Comparison of ENCODE assay signal across 8 mouse cellular contexts in the genomic region with DNA sequence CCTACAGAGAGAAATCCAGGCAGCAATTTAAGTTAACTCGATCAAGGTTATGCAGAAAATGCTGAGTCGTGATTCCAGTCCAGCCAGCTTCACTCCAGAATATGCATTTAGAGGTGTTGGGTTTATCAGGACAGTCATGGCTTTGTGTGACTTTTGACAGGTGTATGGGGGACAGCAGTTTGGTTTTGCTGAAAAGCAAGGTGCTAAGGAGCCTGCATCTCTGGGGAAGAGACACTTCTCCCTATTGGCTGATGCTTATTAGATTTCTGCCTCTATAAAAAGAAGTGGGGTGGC. TPM values are rescaled to one million over a fixed set of nuclear protein-coding genes. Genes with fewer than 3 reads are reported as not detected.
DNase-seq lines count a peak whose midpoint lies in the region; ATAC-seq and TF ChIP-seq lines count a peak whose summit lies in the region.

No protein-coding gene starts in this region.

- no peak for DNase-seq in kidney, adult 11 months
- DNase-seq in adrenal gland, postnatal 10 days = no peak
- DNase-seq in thymus, adult 2 months = no peak

- TF ChIP-seq POLR2A in cortical plate, adult 2 months (IDR thresholded peaks at IDR 0.05; ENCODE audit: extremely low read depth, insufficient read depth, low read length) = no peak
- TF ChIP-seq POLR2A in thymus, adult 2 months (IDR thresholded peaks at IDR 0.05; ENCODE audit: control insufficient read depth, extremely low read depth, insufficient read depth, low read length, poor library complexity) = no peak

- H3K4me3 ChIP-seq in kidney, embryonic 16.5 days (ENCODE audit: low read length) = peak overlapping the region; percentile 95
- H3K4me3 ChIP-seq in cortical plate, adult 2 months (ENCODE audit: insufficient read depth, low read length) = peak overlapping the region; percentile 96
- H3K4me3 ChIP-seq in hindbrain, embryonic 13.5 days = peak overlapping the region; percentile 90
- H3K4me3 ChIP-seq in midbrain, embryonic 15.5 days = peak overlapping the region; percentile 71
- no peak overlapping the region for H3K4me3 ChIP-seq in thymus, adult 2 months (ENCODE audit: control insufficient read depth, insufficient read depth, low read length)

- no peak for ATAC-seq in kidney, embryonic 16.5 days (ENCODE audit: low FRiP score, low TSS enrichment)
- ATAC-seq in hindbrain, embryonic 13.5 days (ENCODE audit: low FRiP score) = no peak
- ATAC-seq in midbrain, embryonic 15.5 days (replicated peaks) = no peak
- ATAC-seq in erythroid progenitor cell, adult 5-6 weeks (replicated peaks; ENCODE audit: low FRiP score, poor library complexity, severe bottlenecking) = no peak

- 4% methylated on average over 2 of the region's 2 CpGs for whole genome bisulfite sequencing in kidney, embryonic 16.5 days
- WGBS in hindbrain, embryonic 13.5 days = 9% methylated on average over 2 of the region's 2 CpGs
- 11% methylated on average over 2 of the region's 2 CpGs for WGBS in midbrain, embryonic 15.5 days
- WGBS in thymus, adult 2 months = 34% methylated on average over 2 of the region's 2 CpGs

- H3K36me3 ChIP-seq in kidney, embryonic 16.5 days (ENCODE audit: insufficient read depth, low read length) = no peaks in the 10 kb centered on the region
- no peaks in the 10 kb centered on the region for H3K36me3 ChIP-seq in hindbrain, embryonic 13.5 days
- H3K36me3 ChIP-seq in midbrain, embryonic 15.5 days (replicated peaks) = no peaks in the 10 kb centered on the region
- no peaks in the 10 kb centered on the region for H3K36me3 ChIP-seq in thymus, adult 2 months (ENCODE audit: control insufficient read depth, insufficient read depth, low read length)

- peak overlapping the region; percentile 98 for H3K4me2 ChIP-seq in kidney, embryonic 16.5 days (replicated peaks; ENCODE audit: low read depth, low read length)
- H3K4me2 ChIP-seq in hindbrain, embryonic 13.5 days = peak overlapping the region; percentile 95
- H3K4me2 ChIP-seq in midbrain, embryonic 15.5 days = peak overlapping the region; percentile 89

- peaks cover 21% of the 10 kb centered on the region for H3K4me1 ChIP-seq in kidney, embryonic 16.5 days (ENCODE audit: insufficient read depth, low read length)
- peaks cover 2% of the 10 kb centered on the region; the same call in 1 of the 2 replicates for H3K4me1 ChIP-seq in cortical plate, adult 2 months (ENCODE audit: control insufficient read depth, insufficient read depth, low read length)
- H3K4me1 ChIP-seq in hindbrain, embryonic 13.5 days (replicated peaks) = peaks cover 31% of the 10 kb centered on the region
- H3K4me1 ChIP-seq in midbrain, embryonic 15.5 days = peaks cover 41% of the 10 kb centered on the region
- H3K4me1 ChIP-seq in thymus, adult 2 months (replicated peaks; ENCODE audit: control insufficient read depth, insufficient read depth, low read length) = peaks cover 5% of the 10 kb centered on the region

- no peaks in the 10 kb centered on the region for H3K9me3 ChIP-seq in kidney, embryonic 16.5 days (ENCODE audit: low read length)
- H3K9me3 ChIP-seq in hindbrain, embryonic 13.5 days = no peaks in the 10 kb centered on the region
- no peaks in the 10 kb centered on the region for H3K9me3 ChIP-seq in midbrain, embryonic 15.5 days

- H3K27me3 ChIP-seq in kidney, embryonic 16.5 days (ENCODE audit: insufficient read depth, low read length) = no peaks in the 10 kb centered on the region
- H3K27me3 ChIP-seq in hindbrain, embryonic 13.5 days = no peaks in the 10 kb centered on the region
- H3K27me3 ChIP-seq in midbrain, embryonic 15.5 days (replicated peaks) = no peaks in the 10 kb centered on the region
- no peaks in the 10 kb centered on the region for H3K27me3 ChIP-seq in thymus, adult 2 months (ENCODE audit: control insufficient read depth, insufficient read depth, low read length)

- no peak for TF ChIP-seq CTCF in cortical plate, adult 2 months (IDR thresholded peaks at IDR 0.05; ENCODE audit: extremely low read depth, insufficient read depth, low read length)
- TF ChIP-seq CTCF in thymus, adult 2 months (IDR thresholded peaks at IDR 0.05; ENCODE audit: borderline replicate concordance, control insufficient read depth, extremely low read depth, insufficient read depth, low read length, poor library complexity) = no peak

- H3K9ac ChIP-seq in kidney, embryonic 16.5 days (replicated peaks; ENCODE audit: low read length) = peak overlapping the region; percentile 96
- H3K9ac ChIP-seq in hindbrain, embryonic 13.5 days = peak overlapping the region; percentile 96
- H3K9ac ChIP-seq in midbrain, embryonic 15.5 days = peak overlapping the region; percentile 78

- peak overlapping the region; percentile 96 for H3K27ac ChIP-seq in kidney, embryonic 16.5 days (ENCODE audit: low read length)
- H3K27ac ChIP-seq in cortical plate, adult 2 months (ENCODE audit: insufficient read depth, low read length) = no peak overlapping the region
- no peak overlapping the region for H3K27ac ChIP-seq in hindbrain, embryonic 13.5 days
- 0 out of 2 replicates have a peak overlapping the region, but pooled peaks have one; percentile 96 for H3K27ac ChIP-seq in midbrain, embryonic 15.5 days
- no peak overlapping the region for H3K27ac ChIP-seq in thymus, adult 2 months (ENCODE audit: control insufficient read depth, insufficient read depth, low read length)

RNA-seq across cellular contexts. Expression of a gene that starts 1.3 kb away (rescaled TPM):
- polyA plus RNA-seq in kidney, embryonic 16.5 days (2015; fragmentation: Nextera tagmentation; extraction: Ambion mirVana) = 8.9 and 9.6 TPM in 2 replicates
- polyA plus RNA-seq in cortical plate, adult 2 months (2012; rRNA removed) = 34.5 and 35.5 TPM in 2 replicates
- 7.6 and 7.9 TPM in 2 replicates for polyA plus RNA-seq in hindbrain, embryonic 13.5 days (2015; fragmentation: Nextera tagmentation; extraction: Ambion mirVana)
- polyA plus RNA-seq in midbrain, embryonic 15.5 days (2015; fragmentation: Nextera tagmentation; extraction: Ambion mirVana) = 9.4 and 9.8 TPM in 2 replicates
- total RNA-seq in adrenal gland, postnatal 10 days (2021) = 10 to 100 TPM; 25.3 to 33.2 TPM
- 8.2 and 8.4 TPM in 2 replicates for polyA plus RNA-seq in thymus, adult 2 months (2012; rRNA removed)
- total RNA-seq in erythroid progenitor cell, adult 5-6 weeks (2015; ENCODE audit: low replicate concordance) = 3.4 and 4.7 TPM in 2 replicates
- total RNA-seq in erythroid progenitor cell, adult 5-6 weeks (2017; ENCODE audit: low replicate concordance) = 2.6 and 5.5 TPM in 2 replicates

Comparison
In these comparisons a context has a peak if more than half of its experiments do, and no peak if none do; other contexts are left out.
1. H3K27ac ChIP-seq: peak in kidney, embryonic 16.5 days (single experiment) and midbrain, embryonic 15.5 days (single experiment); none in cortical plate, adult 2 months (single experiment), hindbrain, embryonic 13.5 days (single experiment) and thymus, adult 2 months (single experiment).
2. Peak in every context shown above with its lines, with median percentiles within 50 percentile points of each other: H3K4me2 ChIP-seq and H3K9ac ChIP-seq.